In genomic region chr11:96778061-96778627, GRCm38 (mm10) we compare ENCODE assay signal across 8 mouse cellular contexts. TPM values are rescaled to one million over a fixed set of nuclear protein-coding genes. Genes with fewer than 3 reads are reported as not detected.
DNase-seq lines count a peak whose midpoint lies in the region; ATAC-seq and TF ChIP-seq lines count a peak whose summit lies in the region.
"Not testable (repeated sequence)": the region's sequence is repeated elsewhere in the genome, so short reads cannot be mapped to it uniquely, and the experiment has no call there.

No protein-coding gene starts in this region.

- not testable (repeated sequence) for H3K36me3 ChIP-seq in ES-E14 (ENCODE audit: control insufficient read depth, insufficient read depth, low read length, poor library complexity, severe bottlenecking); heart, embryonic 11.5 days (ENCODE audit: control insufficient read depth, insufficient read depth, low read length); hindbrain, embryonic 16.5 days (ENCODE audit: control insufficient read depth, insufficient read depth, low read length); midbrain, embryonic 16.5 days (ENCODE audit: control insufficient read depth, insufficient read depth, low read length); stomach, embryonic 16.5 days (ENCODE audit: control insufficient read depth, insufficient read depth, low read length)
- H3K36me3 ChIP-seq in limb, embryonic 10.5 days: peaks cover 10% of the 10 kb centered on the region

- H3K4me3 ChIP-seq in ES-E14 (ENCODE audit: insufficient read depth in 1 of 2, low read depth in 1 of 2, low read length in 2 of 2, poor library complexity in 1 of 2, severe bottlenecking in 1 of 2): peak overlapping the region; percentile 82 to 88
- H3K4me3 ChIP-seq in embryonic fibroblast, embryonic 13.5 days (ENCODE audit: insufficient read depth, low read length): peak overlapping the region; percentile 34
- peak overlapping the region; percentile 69 for H3K4me3 ChIP-seq in heart, embryonic 11.5 days (ENCODE audit: low read depth, low read length)
- peak overlapping the region; percentile 74 for H3K4me3 ChIP-seq in hindbrain, embryonic 16.5 days (ENCODE audit: low read length)
- H3K4me3 ChIP-seq in limb, embryonic 10.5 days: peak overlapping the region; percentile 76
- peak overlapping the region; percentile 50 for H3K4me3 ChIP-seq in lung, adult 2 months (replicated peaks; ENCODE audit: extremely low read depth, low read depth, low read length)
- H3K4me3 ChIP-seq in midbrain, embryonic 16.5 days (ENCODE audit: low read depth, low read length): peak overlapping the region; percentile 70
- H3K4me3 ChIP-seq in stomach, embryonic 16.5 days (replicated peaks; ENCODE audit: low read length): peak overlapping the region; percentile 80

- H3K4me2 ChIP-seq in heart, embryonic 11.5 days: peak overlapping the region; percentile 90
- peak overlapping the region; percentile 85 for H3K4me2 ChIP-seq in hindbrain, embryonic 16.5 days (ENCODE audit: low read length)
- peak overlapping the region; percentile 92 for H3K4me2 ChIP-seq in midbrain, embryonic 16.5 days (ENCODE audit: low read length)
- peak overlapping the region; percentile 80 for H3K4me2 ChIP-seq in stomach, embryonic 16.5 days (ENCODE audit: low read depth, low read length)

- H3K27me3 ChIP-seq in heart, embryonic 11.5 days (ENCODE audit: control insufficient read depth, insufficient read depth, low read length); hindbrain, embryonic 16.5 days (replicated peaks; ENCODE audit: control insufficient read depth, insufficient read depth, low read length); limb, embryonic 10.5 days (ENCODE audit: low read depth, poor library complexity, severe bottlenecking); midbrain, embryonic 16.5 days (ENCODE audit: control insufficient read depth, insufficient read depth, low read depth, low read length); stomach, embryonic 16.5 days (ENCODE audit: control insufficient read depth, insufficient read depth, low read length): not testable (repeated sequence)

- ATAC-seq in heart, embryonic 11.5 days (replicated peaks; ENCODE audit: insufficient number of reproducible peaks, low FRiP score, low TSS enrichment); hindbrain, embryonic 16.5 days; midbrain, embryonic 16.5 days; stomach, embryonic 16.5 days (ENCODE audit: insufficient read depth, low FRiP score): not testable (repeated sequence)

- not testable (repeated sequence) for H3K4me1 ChIP-seq in ES-E14 (ENCODE audit: control insufficient read depth in 2 of 2, insufficient read depth in 2 of 2, low read length in 2 of 2, poor library complexity in 1 of 2); embryonic fibroblast, embryonic 13.5 days (ENCODE audit: control insufficient read depth, insufficient read depth, low read length); heart, embryonic 11.5 days (ENCODE audit: control insufficient read depth, insufficient read depth, low read length); lung, adult 2 months (ENCODE audit: control insufficient read depth, insufficient read depth, low read length); stomach, embryonic 16.5 days (ENCODE audit: control insufficient read depth, insufficient read depth, low read length)
- H3K4me1 ChIP-seq in hindbrain, embryonic 16.5 days (ENCODE audit: control insufficient read depth, insufficient read depth, low read depth, low read length): peaks cover 18% of the 10 kb centered on the region
- peaks cover 26% of the 10 kb centered on the region for H3K4me1 ChIP-seq in limb, embryonic 10.5 days
- peaks cover 22% of the 10 kb centered on the region for H3K4me1 ChIP-seq in midbrain, embryonic 16.5 days (ENCODE audit: control insufficient read depth, insufficient read depth, low read length)

- peak overlapping the region; percentile 45; the same call in 1 of the 2 replicates for H3K27ac ChIP-seq in ES-E14 (ENCODE audit: insufficient read depth, low read depth, low read length, poor library complexity, severe bottlenecking)
- peak overlapping the region; percentile 88 for H3K27ac ChIP-seq in embryonic fibroblast, embryonic 13.5 days (ENCODE audit: insufficient read depth, low read length)
- peak overlapping the region; percentile 57; the same call in 1 of the 2 replicates for H3K27ac ChIP-seq in heart, embryonic 11.5 days (ENCODE audit: low read depth, low read length)
- H3K27ac ChIP-seq in hindbrain, embryonic 16.5 days (ENCODE audit: low read depth, low read length): peak overlapping the region; percentile 81
- peak overlapping the region; percentile 82 for H3K27ac ChIP-seq in limb, embryonic 10.5 days
- H3K27ac ChIP-seq in midbrain, embryonic 16.5 days (ENCODE audit: low read length): peak overlapping the region; percentile 75
- peak overlapping the region; percentile 80 for H3K27ac ChIP-seq in stomach, embryonic 16.5 days (ENCODE audit: low read length)

- not testable (repeated sequence) for TF ChIP-seq POLR2A in embryonic fibroblast, embryonic 13.5 days (IDR thresholded peaks at IDR 0.05; ENCODE audit: low read depth, low read length); lung, adult 2 months (IDR thresholded peaks at IDR 0.05; ENCODE audit: borderline replicate concordance, extremely low read depth, low read depth, low read length)

- H3K9ac ChIP-seq in ES-E14 (ENCODE audit: insufficient read depth, low read depth, low read length, poor library complexity, severe bottlenecking): peak overlapping the region; percentile 65; the same call in 1 of the 2 replicates
- H3K9ac ChIP-seq in heart, embryonic 11.5 days (ENCODE audit: low read depth, low read length): peak overlapping the region; percentile 43
- H3K9ac ChIP-seq in hindbrain, embryonic 16.5 days (ENCODE audit: low read depth, low read length): peak overlapping the region; percentile 63
- peak overlapping the region; percentile 79 for H3K9ac ChIP-seq in midbrain, embryonic 16.5 days (ENCODE audit: low read depth, low read length)
- H3K9ac ChIP-seq in stomach, embryonic 16.5 days (ENCODE audit: low read length): peak overlapping the region; percentile 74

- not testable (repeated sequence) for TF ChIP-seq CTCF in embryonic fibroblast, embryonic 13.5 days (IDR thresholded peaks at IDR 0.05; ENCODE audit: borderline replicate concordance, insufficient read depth, low read length); lung, adult 2 months (IDR thresholded peaks at IDR 0.05; ENCODE audit: insufficient read depth, low read length)

- not testable (repeated sequence) for DNase-seq in ES-E14 (ENCODE audit: low read depth, low spot score); limb, embryonic 10.5 days (ENCODE audit: low spot score); lung, adult 2 months

- H3K9me3 ChIP-seq in ES-E14 (ENCODE audit: control insufficient read depth, insufficient read depth, low read depth, low read length); heart, embryonic 11.5 days (replicated peaks; ENCODE audit: control insufficient read depth, low read length); hindbrain, embryonic 16.5 days (ENCODE audit: control insufficient read depth, low read length); limb, embryonic 10.5 days (replicated peaks); midbrain, embryonic 16.5 days (replicated peaks; ENCODE audit: control insufficient read depth, low read length, poor library complexity, severe bottlenecking); stomach, embryonic 16.5 days (replicated peaks; ENCODE audit: control insufficient read depth, low read length): not testable (repeated sequence)

- WGBS in heart, embryonic 11.5 days (ENCODE audit: insufficient replicate concordance): 63% methylated on average over 10 of the region's 10 CpGs
- WGBS in hindbrain, embryonic 16.5 days: 67% methylated on average over 10 of the region's 10 CpGs
- WGBS in limb, embryonic 10.5 days: 68% methylated on average over 10 of the region's 10 CpGs
- WGBS in lung, adult 2 months: 60% methylated on average over 10 of the region's 10 CpGs
- WGBS in midbrain, embryonic 16.5 days: 71% methylated on average over 10 of the region's 10 CpGs
- 58% methylated on average over 10 of the region's 10 CpGs for WGBS in stomach, embryonic 16.5 days

- in situ Hi-C loops in ES-E14 (cut with MboI; ENCODE audit: low sequenced_read_pairs in 2 of 2, unreplicated experiment in 2 of 2): not testable (repeated sequence)

RNA-seq across cellular contexts. Expression of gene Snx11, which starts 0.8 kb away (rescaled TPM):
- 55.6 and 57.6 TPM in 2 replicates for total RNA-seq in ES-E14 (2012; rRNA removed)
- polyA plus RNA-seq in embryonic fibroblast, embryonic 13.5 days (2011; ENCODE audit: insufficient read length, low read depth, missing spikeins): 31.1 and 32.5 TPM in 2 replicates
- polyA plus RNA-seq in heart, embryonic 11.5 days (2014; fragmentation: Nextera tagmentation; extraction: Ambion mirVana): 6.8 and 7.0 TPM in 2 replicates
- polyA plus RNA-seq in hindbrain, embryonic 16.5 days (2015; fragmentation: Nextera tagmentation; extraction: Ambion mirVana): 52.2 and 55.9 TPM in 2 replicates
- polyA plus RNA-seq in limb, embryonic 10.5 days (2016; fragmentation: Nextera tagmentation; extraction: Ambion mirVana): 21.4 and 22.0 TPM in 2 replicates
- polyA plus RNA-seq in lung, adult 2 months (2012; rRNA removed): 23.5 and 26.8 TPM in 2 replicates
- 46.7 TPM in 2 replicates for polyA plus RNA-seq in midbrain, embryonic 16.5 days (2015; fragmentation: Nextera tagmentation; extraction: Ambion mirVana)
- 14.6 and 14.9 TPM in 2 replicates for polyA plus RNA-seq in stomach, embryonic 16.5 days (2015; fragmentation: Nextera tagmentation; extraction: Ambion mirVana)

RNA-seq across cellular contexts. Expression of gene Cbx1, which starts 10.8 kb away (rescaled TPM):
- 112 and 153 TPM in 2 replicates for total RNA-seq in ES-E14 (2012; rRNA removed)
- polyA plus RNA-seq in embryonic fibroblast, embryonic 13.5 days (2011; ENCODE audit: insufficient read length, low read depth, missing spikeins): 61.1 and 90.9 TPM in 2 replicates
- polyA plus RNA-seq in heart, embryonic 11.5 days (2014; fragmentation: Nextera tagmentation; extraction: Ambion mirVana): 50.7 and 60.0 TPM in 2 replicates
- 51.6 and 52.0 TPM in 2 replicates for polyA plus RNA-seq in hindbrain, embryonic 16.5 days (2015; fragmentation: Nextera tagmentation; extraction: Ambion mirVana)
- polyA plus RNA-seq in limb, embryonic 10.5 days (2016; fragmentation: Nextera tagmentation; extraction: Ambion mirVana): 179 and 200 TPM in 2 replicates
- 15.3 and 19.0 TPM in 2 replicates for polyA plus RNA-seq in lung, adult 2 months (2012; rRNA removed)
- 56.2 and 66.3 TPM in 2 replicates for polyA plus RNA-seq in midbrain, embryonic 16.5 days (2015; fragmentation: Nextera tagmentation; extraction: Ambion mirVana)
- 67.5 and 75.1 TPM in 2 replicates for polyA plus RNA-seq in stomach, embryonic 16.5 days (2015; fragmentation: Nextera tagmentation; extraction: Ambion mirVana)

RNA-seq across cellular contexts. Expression of gene Nfe2l1, which starts 51.6 kb away (rescaled TPM):
- total RNA-seq in ES-E14 (2012; rRNA removed): 166 and 208 TPM in 2 replicates
- polyA plus RNA-seq in embryonic fibroblast, embryonic 13.5 days (2011; ENCODE audit: insufficient read length, low read depth, missing spikeins): 370 and 371 TPM in 2 replicates
- 36.5 and 44.0 TPM in 2 replicates for polyA plus RNA-seq in heart, embryonic 11.5 days (2014; fragmentation: Nextera tagmentation; extraction: Ambion mirVana)
- polyA plus RNA-seq in hindbrain, embryonic 16.5 days (2015; fragmentation: Nextera tagmentation; extraction: Ambion mirVana): 83.3 and 86.9 TPM in 2 replicates
- 60.0 and 69.3 TPM in 2 replicates for polyA plus RNA-seq in limb, embryonic 10.5 days (2016; fragmentation: Nextera tagmentation; extraction: Ambion mirVana)
- 225 and 264 TPM in 2 replicates for polyA plus RNA-seq in lung, adult 2 months (2012; rRNA removed)
- polyA plus RNA-seq in midbrain, embryonic 16.5 days (2015; fragmentation: Nextera tagmentation; extraction: Ambion mirVana): 79.1 and 81.8 TPM in 2 replicates
- 64.8 and 65.7 TPM in 2 replicates for polyA plus RNA-seq in stomach, embryonic 16.5 days (2015; fragmentation: Nextera tagmentation; extraction: Ambion mirVana)

Comparison
In these comparisons a context has a peak if more than half of its experiments do, and no peak if none do; other contexts are left out.
1. H3K4me3 ChIP-seq: peak in every context shown above with its lines; median percentile 85 in ES-E14; 80 in stomach, embryonic 16.5 days; 76 in limb, embryonic 10.5 days; 74 in hindbrain, embryonic 16.5 days; 70 in midbrain, embryonic 16.5 days; 69 in heart, embryonic 11.5 days; 50 in lung, adult 2 months; 34 in embryonic fibroblast, embryonic 13.5 days.